Mouse (Mus musculus) liver, embryonic 16.5 days (tissue): ENCODE results near the gene Umodl1. TPM values are rescaled to one million over a fixed set of nuclear protein-coding genes. Genes with fewer than 3 reads are reported as not detected.

Experiments used
- ATAC-seq: fragments of 200-750 bp; cut with Nextera tagmentation; 2 replicates; pipeline ENCODE4 v1.8.0; 2017; ENCODE audit warnings: low read depth, mild to moderate bottlenecking, moderate number of reproducible peaks, moderate library complexity
- H3K27ac ChIP-seq: fragments of 300-500 bp; sonication (generic); 2 replicates; pipeline ENCODE4 v1.5.1; 2014; ENCODE audit warnings: mild to moderate bottlenecking, low read length
- H3K27me3 ChIP-seq: fragments of 300-500 bp; sonication (generic); 2 replicates; pipeline ENCODE4 v1.6.1; 2014; ENCODE audit warnings: low read depth, low read length, mixed read lengths; ENCODE audit not compliant: control insufficient read depth, insufficient read depth
- H3K36me3 ChIP-seq: fragments of 300-500 bp; sonication (generic); 2 replicates; pipeline ENCODE4 v1.6.1; 2014; ENCODE audit warnings: mild to moderate bottlenecking; ENCODE audit not compliant: control insufficient read depth, insufficient read depth
- H3K4me1 ChIP-seq: fragments of 300-500 bp; sonication (generic); 2 replicates; pipeline ENCODE4 v1.6.1; 2014; ENCODE audit warnings: low read depth, low read length, mixed read lengths; ENCODE audit not compliant: control insufficient read depth
- H3K4me2 ChIP-seq: fragments of 300-500 bp; sonication (generic); 2 replicates; pipeline ENCODE4 v1.6.1; 2014; ENCODE audit warnings: low read depth, low read length, mixed read lengths
- H3K4me3 ChIP-seq: fragments of 300-500 bp; sonication (generic); 2 replicates; pipeline ENCODE4 v1.5.1; 2014; ENCODE audit warnings: low read depth, mild to moderate bottlenecking, low read length
- H3K9ac ChIP-seq: fragments of 300-500 bp; sonication (generic); 2 replicates; pipeline ENCODE4 v1.6.1; 2014; ENCODE audit warnings: low read depth, low read length
- H3K9me3 ChIP-seq: fragments of 300-500 bp; sonication (generic); replicated peaks from 2 replicates; pipeline ENCODE4 v1.6.1; 2016; ENCODE audit warnings: low read length; ENCODE audit not compliant: control insufficient read depth
- WGBS: fragments of 180-500 bp; shearing (Covaris S2); extraction: QIAGEN DNeasy Blood & Tissue Kit; methylation state at CpG from one replicate; pipeline ENCODE4 v1.1.7; 2014; ENCODE audit not compliant: insufficient replicate concordance; 5-methylcytosine and 5-hydroxymethylcytosine counted together
- polyA plus RNA-seq: library from polyadenylated mRNA; unstranded; fragments of >200 nt; fragmentation: Nextera tagmentation; extraction: Ambion mirVana; gene quantifications from 2 replicates; pipeline ENCODE4 v1.2.1, GENCODE M21; 2015

Umodl1 gene
- polyA plus RNA-seq, 1 experiment from 2014 or later, result 0.05 TPM

GRCm38 (mm10) chr17:30935301-30935700, 19.1 kb upstream of the Umodl1 start:
- Histone ChIP-seq H3K4me1 (no peaks in the 10 kb centered on the region; the same call in 1 of the 2 replicates), H3K27me3 (no peaks in the 10 kb centered on the region), H3K36me3 (no peaks in the 10 kb centered on the region), H3K9ac (no peak overlapping the region), H3K4me2 (no peak overlapping the region), H3K4me3 (no peak overlapping the region), H3K9me3 (no peaks in the 10 kb centered on the region), H3K27ac (no peak overlapping the region)
- ATAC-seq, result no peak
- 55% methylated on average over 5 of the region's 5 CpGs for WGBS

- Histone ChIP-seq H3K4me2 (no peak overlapping the region), H3K27me3 (no peaks in the 10 kb centered on the region), H3K4me3 (no peak overlapping the region), H3K9me3 (no peaks in the 10 kb centered on the region), H3K36me3 (no peaks in the 10 kb centered on the region), H3K4me1 (no peaks in the 10 kb centered on the region), H3K9ac (no peak overlapping the region), H3K27ac (no peak overlapping the region)
- WGBS, result 41% methylated on average over 9 of the region's 9 CpGs
- ATAC-seq, result no peak
Observed at GRCm38 (mm10) chr17:30938554-30938953, 15.9 kb upstream of the Umodl1 start.

GRCm38 (mm10) chr17:30948382-30948781, 6.1 kb upstream of the Umodl1 start:
- Histone ChIP-seq H3K9me3 (no peaks in the 10 kb centered on the region), H3K4me2 (no peak overlapping the region), H3K27ac (no peak overlapping the region), H3K36me3 (no peaks in the 10 kb centered on the region), H3K9ac (no peak overlapping the region), H3K4me3 (no peak overlapping the region), H3K4me1 (no peaks in the 10 kb centered on the region), H3K27me3 (no peaks in the 10 kb centered on the region)
- no peak for ATAC-seq
- 41% methylated on average over 1 of the region's 1 CpGs for WGBS

GRCm38 (mm10) chr17:30950780-30951179, 3.7 kb upstream of the Umodl1 start:
- no peak overlapping the region for H3K27ac ChIP-seq
- H3K4me2 ChIP-seq, result no peak overlapping the region
- 3% methylated on average over 7 of the region's 7 CpGs for WGBS
- no peak overlapping the region for H3K9ac ChIP-seq
- no peak for ATAC-seq
- no peaks in the 10 kb centered on the region for H3K27me3 ChIP-seq
- H3K4me1 ChIP-seq, result no peaks in the 10 kb centered on the region
- H3K36me3 ChIP-seq, result no peaks in the 10 kb centered on the region
- H3K9me3 ChIP-seq, result no peaks in the 10 kb centered on the region
- no peak overlapping the region for H3K4me3 ChIP-seq

GRCm38 (mm10) chr17:30951600-30951999, 2.8 kb upstream of the Umodl1 start:
- H3K27ac ChIP-seq, result no peak overlapping the region
- no peaks in the 10 kb centered on the region for H3K27me3 ChIP-seq
- H3K36me3 ChIP-seq, result no peaks in the 10 kb centered on the region
- H3K9me3 ChIP-seq, result no peaks in the 10 kb centered on the region
- H3K4me1 ChIP-seq, result no peaks in the 10 kb centered on the region
- H3K4me2 ChIP-seq, result no peak overlapping the region
- no peak overlapping the region for H3K4me3 ChIP-seq
- no peak for ATAC-seq
- no peak overlapping the region for H3K9ac ChIP-seq
- WGBS, result 57% methylated on average over 8 of the region's 8 CpGs

GRCm38 (mm10) chr17:30961936-30962592, 7.6 kb downstream of the Umodl1 start:
- Histone ChIP-seq H3K4me3 (no peak overlapping the region), H3K36me3 (no peaks in the 10 kb centered on the region), H3K9ac (no peak overlapping the region), H3K27me3 (no peaks in the 10 kb centered on the region), H3K9me3 (no peaks in the 10 kb centered on the region), H3K4me1 (no peaks in the 10 kb centered on the region), H3K27ac (no peak overlapping the region), H3K4me2 (no peak overlapping the region)
- ATAC-seq, result no peak
- 35% methylated on average over 7 of the region's 7 CpGs for WGBS

- Histone ChIP-seq H3K36me3 (no peaks in the 10 kb centered on the region), H3K4me1 (no peaks in the 10 kb centered on the region), H3K27me3 (no peaks in the 10 kb centered on the region), H3K4me2 (no peak overlapping the region), H3K9ac (no peak overlapping the region), H3K9me3 (no peaks in the 10 kb centered on the region), H3K4me3 (no peak overlapping the region), H3K27ac (no peak overlapping the region)
- WGBS, result 20% methylated on average over 2 of the region's 2 CpGs
- ATAC-seq, result no peak
Observed at GRCm38 (mm10) chr17:30962880-30963279, 8.4 kb downstream of the Umodl1 start.

GRCm38 (mm10) chr17:30969983-30970382, 15.5 kb downstream of the Umodl1 start:
- Histone ChIP-seq H3K4me3 (no peak overlapping the region), H3K9ac (no peak overlapping the region), H3K9me3 (no peaks in the 10 kb centered on the region), H3K4me1 (no peaks in the 10 kb centered on the region), H3K4me2 (no peak overlapping the region), H3K36me3 (no peaks in the 10 kb centered on the region), H3K27me3 (no peaks in the 10 kb centered on the region), H3K27ac (no peak overlapping the region)
- ATAC-seq, result no peak
- 45% methylated on average over 4 of the region's 4 CpGs for whole genome bisulfite sequencing

- no peak overlapping the region for H3K27ac ChIP-seq
- no peak overlapping the region for H3K4me2 ChIP-seq
- H3K36me3 ChIP-seq, result no peaks in the 10 kb centered on the region
- H3K9me3 ChIP-seq, result no peaks in the 10 kb centered on the region
- H3K27me3 ChIP-seq, result no peaks in the 10 kb centered on the region
- H3K9ac ChIP-seq, result no peak overlapping the region
- H3K4me3 ChIP-seq, result no peak overlapping the region
- WGBS, result 67% methylated on average over 7 of the region's 7 CpGs
- no peak for ATAC-seq
- no peaks in the 10 kb centered on the region for H3K4me1 ChIP-seq
Observed at GRCm38 (mm10) chr17:30971877-30972276, 17.4 kb downstream of the Umodl1 start.
